Mouse (Mus musculus) brain, embryonic 14.5 days (tissue): ENCODE measurements at regions not wholly inside any gene's neighbourhood (a gene's known extent, or its start where the extent isn't known, plus 50 kb on each side); places are given as distances from the start of the nearest gene placed in this dataset.
A peak's percentile ranks its signal among the peaks of the same experiment; 100 is the strongest.

ENCODE experiments used
- DNase-seq: peaks from one replicate; pipeline ENCODE4 v3.0.0-alpha.2; 2011; ENCODE audit warnings: low read depth
- CTCF ChIP-seq: fragments of 200-500 bp; IDR thresholded peaks from 2 replicates; pipeline ENCODE4 v1.5.1; 2012; ENCODE audit warnings: inconsistent platforms, mild to moderate bottlenecking, moderate library complexity, borderline replicate concordance; ENCODE audit not compliant: insufficient read depth, insufficient read length; ENCODE audit errors: extremely low read depth
- POLR2A ChIP-seq: fragments of 200-500 bp; IDR thresholded peaks from 2 replicates; pipeline ENCODE4 v1.6.1; 2012; ENCODE audit warnings: mild to moderate bottlenecking, inconsistent platforms, borderline replicate concordance; ENCODE audit not compliant: poor library complexity, insufficient read depth, insufficient read length, severe bottlenecking; ENCODE audit errors: extremely low read depth

- DNase-seq: no peak
- TF ChIP-seq CTCF (no peak), POLR2A (no peak)
These were observed 126.9 kb upstream of the Tshz3 start for GRCm38 (mm10) chr7:36571061-36571460.

GRCm38 (mm10) chr7:36582074-36582473 is 115.8 kb upstream of the Tshz3 start:
- TF ChIP-seq CTCF: no peak
- no peak for TF ChIP-seq POLR2A
- DNase-seq: no peak

GRCm38 (mm10) chr7:36585014-36585413 is 112.9 kb upstream of the Tshz3 start:
- TF ChIP-seq POLR2A: no peak
- peak; percentile 6; the same call in 1 of the 2 replicates for TF ChIP-seq CTCF
- DNase-seq: no peak

GRCm38 (mm10) chr7:36591496-36591895 is 106.4 kb upstream of the Tshz3 start:
- no peak for DNase-seq
- TF ChIP-seq POLR2A: no peak
- no peak for TF ChIP-seq CTCF

GRCm38 (mm10) chr7:36596630-36597301 is 101.2 kb upstream of the Tshz3 start:
- DNase-seq: no peak
- no peak for TF ChIP-seq CTCF
- TF ChIP-seq POLR2A: no peak

GRCm38 (mm10) chr7:36605026-36605698 is 92.8 kb upstream of the Tshz3 start:
- peak; percentile 73 for DNase-seq

GRCm38 (mm10) chr7:36620256-36620655 is 77.7 kb upstream of the Tshz3 start:
- DNase-seq: no peak
- TF ChIP-seq POLR2A (no peak), CTCF (peak; percentile 40; the same call in 1 of the 2 replicates)

More at GRCm38 (mm10) chr7:36605026-36605698, 92.8 kb upstream of the Tshz3 start:
- TF ChIP-seq CTCF (no peak), POLR2A (no peak)

GRCm38 (mm10) chr7:36644252-36644651 is 53.7 kb upstream of the Tshz3 start:
- peak; percentile 37 for DNase-seq

More at GRCm38 (mm10) chr7:36644252-36644651, 53.7 kb upstream of the Tshz3 start:
- no peak for TF ChIP-seq POLR2A
